Mouse (Mus musculus): ENCODE measurements around the gene Ndrg3.

Ndrg3 gene

GRCm38 (mm10) chr2:156998263-156998662 lies 6.4 kb upstream of the Ndrg3 start:
- in situ Hi-C loops (cut with MboI, MseI) = no loop called here

GRCm38 (mm10) chr2:156996576-156996975 lies 4.7 kb upstream of the Ndrg3 start:
- in situ Hi-C loops (cut with MboI, MseI) = no loop called here

GRCm38 (mm10) chr2:156990727-156991431 lies 977 bp downstream of the Ndrg3 start:
- in situ Hi-C loops (cut with MboI, MseI) = no loop called here

- in situ Hi-C loops (cut with MboI, MseI) = no loop called here
These were observed 4.5 kb downstream of the Ndrg3 start for GRCm38 (mm10) chr2:156987316-156987715.

- in situ Hi-C loops (cut with MboI, MseI) = no loop called here
These were observed 9.0 kb downstream of the Ndrg3 start for GRCm38 (mm10) chr2:156982864-156983263.

GRCm38 (mm10) chr2:156981291-156981690 lies 10.6 kb downstream of the Ndrg3 start:
- in situ Hi-C loops (cut with MboI, MseI) = no loop called here

- in situ Hi-C loops (cut with MboI, MseI) = no loop called here
These were observed 11.8 kb downstream of the Ndrg3 start for GRCm38 (mm10) chr2:156980059-156980458.

- in situ Hi-C loops (cut with MboI, MseI) = no loop called here
These were observed 15.1 kb downstream of the Ndrg3 start for GRCm38 (mm10) chr2:156976711-156977110.

- in situ Hi-C loops (cut with MboI, MseI) = no loop called here
These were observed 16.9 kb downstream of the Ndrg3 start for GRCm38 (mm10) chr2:156974967-156975366.

GRCm38 (mm10) chr2:156973316-156974100 lies 18.3 kb downstream of the Ndrg3 start:
- in situ Hi-C loops (cut with MboI, MseI) = no loop called here

GRCm38 (mm10) chr2:156970253-156970652 lies 21.6 kb downstream of the Ndrg3 start:
- in situ Hi-C loops (cut with MboI, MseI) = no loop called here

GRCm38 (mm10) chr2:156968501-156968900 lies 23.4 kb downstream of the Ndrg3 start:
- in situ Hi-C loops (cut with MboI, MseI) = loop anchor here in 1 of 2 experiments (10.0 kb wide), 1 partner anchor 784 kb away; the partner anchor contains the start of gene Rbm39

GRCm38 (mm10) chr2:156967388-156967787 lies 24.5 kb downstream of the Ndrg3 start:
- in situ Hi-C loops (cut with MboI, MseI) = loop anchor here in 1 of 2 experiments (10.0 kb wide), 1 partner anchor 783 kb away; the partner anchor contains the start of gene Rbm39

GRCm38 (mm10) chr2:156963891-156964290 lies 28.0 kb downstream of the Ndrg3 start:
- in situ Hi-C loops (cut with MboI, MseI) = loop anchor here in 1 of 2 experiments (10.0 kb wide), 1 partner anchor 779 kb away; the partner anchor contains the start of gene Rbm39

GRCm38 (mm10) chr2:156958496-156959252 lies 33.2 kb downstream of the Ndrg3 start:
- in situ Hi-C loops (cut with MboI, MseI) = no loop called here

- in situ Hi-C loops (cut with MboI, MseI) = no loop called here
These were observed 34.8 kb downstream of the Ndrg3 start for GRCm38 (mm10) chr2:156957035-156957434.

GRCm38 (mm10) chr2:156956306-156956705 lies 35.5 kb downstream of the Ndrg3 start:
- in situ Hi-C loops (cut with MboI, MseI) = no loop called here

- in situ Hi-C loops (cut with MboI, MseI) = no loop called here
These were observed 37.4 kb downstream of the Ndrg3 start for GRCm38 (mm10) chr2:156954463-156954862.

GRCm38 (mm10) chr2:156951301-156952094 lies 40.4 kb downstream of the Ndrg3 start:
- in situ Hi-C loops (cut with MboI, MseI) = no loop called here

GRCm38 (mm10) chr2:156950816-156951215 lies 41.0 kb downstream of the Ndrg3 start:
- in situ Hi-C loops (cut with MboI, MseI) = no loop called here

- in situ Hi-C loops (cut with MboI, MseI) = loop anchor here in 1 of 2 experiments (25.0 kb wide), 1 partner anchor 1046 kb away; no protein-coding TSS in a partner anchor
These were observed 50.3 kb downstream of the Ndrg3 start for GRCm38 (mm10) chr2:156941523-156941922.

Measured in T-helper 17 cell (primary cell).